Mouse (Mus musculus): ENCODE data around the gene Hsp90aa1. TPM values are rescaled to one million over a fixed set of nuclear protein-coding genes. Genes with fewer than 3 reads are reported as not detected.
"Not testable (repeated sequence)": the region's sequence is repeated elsewhere in the genome, so short reads cannot be mapped to it uniquely, and the experiment has no call there.

The Hsp90aa1 gene
- polyA plus RNA-seq, 1 experiment from 2014 or later = 712 TPM

- Histone ChIP-seq H3K36me3 (no peaks in the 10 kb centered on the region), H3K9ac (no peak overlapping the region)
- ATAC-seq (ENCODE audit: insufficient number of reproducible peaks, low FRiP score, low TSS enrichment, low read depth) = no peak
Measured at GRCm38 (mm10) chr12:110713784-110714183, 11.3 kb upstream of the Hsp90aa1 start.

GRCm38 (mm10) chr12:110711270-110711669 lies 8.7 kb upstream of the Hsp90aa1 start:
- Histone ChIP-seq H3K4me2 (no peak overlapping the region), H3K4me1 (0 out of 2 replicates have a peak, but pooled peaks cover 4% of the 10 kb centered on the region), H3K4me3 (no peak overlapping the region), H3K36me3 (no peaks in the 10 kb centered on the region), H3K9me3 (no peaks in the 10 kb centered on the region), H3K27ac (no peak overlapping the region), H3K27me3 (no peaks in the 10 kb centered on the region), H3K9ac (no peak overlapping the region)
- ATAC-seq (ENCODE audit: insufficient number of reproducible peaks, low FRiP score, low TSS enrichment, low read depth) = no peak
- 55% methylated on average over 5 of the region's 5 CpGs for WGBS

More at GRCm38 (mm10) chr12:110713784-110714183, 11.3 kb upstream of the Hsp90aa1 start:
- Histone ChIP-seq H3K4me2 (no peak overlapping the region), H3K4me1 (no peaks in the 10 kb centered on the region), H3K9me3 (no peaks in the 10 kb centered on the region), H3K27ac (no peak overlapping the region), H3K27me3 (no peaks in the 10 kb centered on the region), H3K4me3 (no peak overlapping the region)
- WGBS = 93% methylated on average over 6 of the region's 6 CpGs

GRCm38 (mm10) chr12:110707451-110707850 lies 4.9 kb upstream of the Hsp90aa1 start:
- H3K4me3 ChIP-seq = no peak overlapping the region
- no peak overlapping the region for H3K27ac ChIP-seq
- ATAC-seq (ENCODE audit: insufficient number of reproducible peaks, low FRiP score, low TSS enrichment, low read depth) = no peak
- H3K4me1 ChIP-seq = 0 out of 2 replicates have a peak, but pooled peaks cover 10% of the 10 kb centered on the region
- no peaks in the 10 kb centered on the region for H3K9me3 ChIP-seq
- no peaks in the 10 kb centered on the region for H3K27me3 ChIP-seq
- H3K9ac ChIP-seq = no peak overlapping the region
- 82% methylated on average over 7 of the region's 7 CpGs for WGBS
- no peaks in the 10 kb centered on the region for H3K36me3 ChIP-seq
- no peak overlapping the region for H3K4me2 ChIP-seq

- Histone ChIP-seq H3K4me3 (peak overlapping the region; percentile 27), H3K36me3 (no peaks in the 10 kb centered on the region), H3K27ac (no peak overlapping the region), H3K9ac (no peak overlapping the region), H3K4me1 (0 out of 2 replicates have a peak, but pooled peaks cover 10% of the 10 kb centered on the region), H3K9me3 (no peaks in the 10 kb centered on the region), H3K4me2 (peak overlapping the region; percentile 46), H3K27me3 (no peaks in the 10 kb centered on the region)
- no peak for ATAC-seq (ENCODE audit: insufficient number of reproducible peaks, low FRiP score, low TSS enrichment, low read depth)
- 2% methylated on average over 27 of the region's 27 CpGs for WGBS
Measured at GRCm38 (mm10) chr12:110706337-110707231, 4.1 kb upstream of the Hsp90aa1 start.

- WGBS = 73% methylated on average over 4 of the region's 4 CpGs
Measured at GRCm38 (mm10) chr12:110705419-110705818, 2.9 kb upstream of the Hsp90aa1 start.

GRCm38 (mm10) chr12:110703682-110704081 lies 1.2 kb upstream of the Hsp90aa1 start:
- no peak overlapping the region for H3K27ac ChIP-seq
- H3K9me3 ChIP-seq = no peaks in the 10 kb centered on the region
- 0 out of 2 replicates have a peak, but pooled peaks cover 10% of the 10 kb centered on the region for H3K4me1 ChIP-seq
- H3K9ac ChIP-seq = no peak overlapping the region
- H3K4me3 ChIP-seq = no peak overlapping the region
- H3K36me3 ChIP-seq = no peaks in the 10 kb centered on the region
- H3K27me3 ChIP-seq = no peaks in the 10 kb centered on the region
- no peak for ATAC-seq (ENCODE audit: insufficient number of reproducible peaks, low FRiP score, low TSS enrichment, low read depth)
- WGBS = 64% methylated on average over 7 of the region's 7 CpGs
- H3K4me2 ChIP-seq = no peak overlapping the region

More at GRCm38 (mm10) chr12:110705419-110705818, 2.9 kb upstream of the Hsp90aa1 start:
- not testable (repeated sequence) for H3K4me1 ChIP-seq; H3K4me3 ChIP-seq; ATAC-seq (ENCODE audit: insufficient number of reproducible peaks, low FRiP score, low TSS enrichment, low read depth); H3K9me3 ChIP-seq; H3K9ac ChIP-seq; H3K27ac ChIP-seq; H3K36me3 ChIP-seq; H3K27me3 ChIP-seq; H3K4me2 ChIP-seq

GRCm38 (mm10) chr12:110703008-110703471 lies 512 bp upstream of the Hsp90aa1 start:
- WGBS = 22% methylated on average over 8 of the region's 8 CpGs
- H3K9me3 ChIP-seq = no peaks in the 10 kb centered on the region
- H3K9ac ChIP-seq = no peak overlapping the region
- H3K4me3 ChIP-seq = no peak overlapping the region
- peak overlapping the region; percentile 14; the same call in 1 of the 2 replicates for H3K4me2 ChIP-seq
- no peaks in the 10 kb centered on the region for H3K27me3 ChIP-seq
- H3K36me3 ChIP-seq = no peaks in the 10 kb centered on the region
- H3K4me1 ChIP-seq = 0 out of 2 replicates have a peak, but pooled peaks cover 10% of the 10 kb centered on the region
- ATAC-seq (ENCODE audit: insufficient number of reproducible peaks, low FRiP score, low TSS enrichment, low read depth) = peak; percentile 62; the same call in 1 of the 2 replicates
- H3K27ac ChIP-seq = no peak overlapping the region

GRCm38 (mm10) chr12:110701363-110701762 lies 1.2 kb downstream of the Hsp90aa1 start:
- not testable (repeated sequence) for H3K4me3 ChIP-seq; H3K9ac ChIP-seq; H3K4me2 ChIP-seq; H3K27me3 ChIP-seq; ATAC-seq (ENCODE audit: insufficient number of reproducible peaks, low FRiP score, low TSS enrichment, low read depth); H3K27ac ChIP-seq; H3K9me3 ChIP-seq; H3K36me3 ChIP-seq
- peaks cover 14% of the 10 kb centered on the region; the same call in 1 of the 2 replicates for H3K4me1 ChIP-seq
- WGBS = 25% methylated on average over 1 of the region's 3 CpGs

GRCm38 (mm10) chr12:110700730-110701129 lies 1.8 kb downstream of the Hsp90aa1 start:
- no peak overlapping the region for H3K9ac ChIP-seq
- H3K4me2 ChIP-seq = no peak overlapping the region
- peaks cover 12% of the 10 kb centered on the region; the same call in 1 of the 2 replicates for H3K4me1 ChIP-seq
- no peak overlapping the region for H3K4me3 ChIP-seq
- 73% methylated on average over 2 of the region's 2 CpGs for WGBS
- ATAC-seq (ENCODE audit: insufficient number of reproducible peaks, low FRiP score, low TSS enrichment, low read depth) = no peak
- H3K36me3 ChIP-seq = no peaks in the 10 kb centered on the region
- H3K9me3 ChIP-seq = no peaks in the 10 kb centered on the region
- H3K27me3 ChIP-seq = no peaks in the 10 kb centered on the region
- no peak overlapping the region for H3K27ac ChIP-seq

- Histone ChIP-seq H3K27ac (no peak overlapping the region), H3K9me3 (no peaks in the 10 kb centered on the region), H3K36me3 (peaks cover 7% of the 10 kb centered on the region), H3K4me3 (no peak overlapping the region), H3K4me2 (no peak overlapping the region), H3K27me3 (no peaks in the 10 kb centered on the region), H3K9ac (no peak overlapping the region), H3K4me1 (peaks cover 19% of the 10 kb centered on the region)
- WGBS = 58% methylated on average over 2 of the region's 2 CpGs
- ATAC-seq (ENCODE audit: insufficient number of reproducible peaks, low FRiP score, low TSS enrichment, low read depth) = no peak
Measured at GRCm38 (mm10) chr12:110699171-110699547, 3.4 kb downstream of the Hsp90aa1 start.

- no peak for ATAC-seq (ENCODE audit: insufficient number of reproducible peaks, low FRiP score, low TSS enrichment, low read depth)
- 38% methylated on average over 14 of the region's 15 CpGs for WGBS
- no peak overlapping the region for H3K4me3 ChIP-seq
- no peaks in the 10 kb centered on the region for H3K27me3 ChIP-seq
- no peak overlapping the region for H3K4me2 ChIP-seq
- H3K4me1 ChIP-seq = peaks cover 19% of the 10 kb centered on the region
- no peaks in the 10 kb centered on the region for H3K9me3 ChIP-seq
- H3K9ac ChIP-seq = no peak overlapping the region
- H3K27ac ChIP-seq = no peak overlapping the region
- peaks cover 7% of the 10 kb centered on the region for H3K36me3 ChIP-seq
Measured at GRCm38 (mm10) chr12:110698523-110699170, 3.9 kb downstream of the Hsp90aa1 start.

- WGBS = 89% methylated on average over 1 of the region's 1 CpGs
- Histone ChIP-seq H3K27ac (no peak overlapping the region), H3K4me3 (no peak overlapping the region), H3K4me1 (peaks cover 15% of the 10 kb centered on the region), H3K27me3 (no peaks in the 10 kb centered on the region), H3K36me3 (peaks cover 8% of the 10 kb centered on the region), H3K4me2 (no peak overlapping the region), H3K9ac (no peak overlapping the region), H3K9me3 (no peaks in the 10 kb centered on the region)
- no peak for ATAC-seq (ENCODE audit: insufficient number of reproducible peaks, low FRiP score, low TSS enrichment, low read depth)
Measured at GRCm38 (mm10) chr12:110698080-110698479, 4.4 kb downstream of the Hsp90aa1 start.
